Mouse (Mus musculus): ENCODE measurements around the gene Yaf2.

Gene Yaf2

DNA sequence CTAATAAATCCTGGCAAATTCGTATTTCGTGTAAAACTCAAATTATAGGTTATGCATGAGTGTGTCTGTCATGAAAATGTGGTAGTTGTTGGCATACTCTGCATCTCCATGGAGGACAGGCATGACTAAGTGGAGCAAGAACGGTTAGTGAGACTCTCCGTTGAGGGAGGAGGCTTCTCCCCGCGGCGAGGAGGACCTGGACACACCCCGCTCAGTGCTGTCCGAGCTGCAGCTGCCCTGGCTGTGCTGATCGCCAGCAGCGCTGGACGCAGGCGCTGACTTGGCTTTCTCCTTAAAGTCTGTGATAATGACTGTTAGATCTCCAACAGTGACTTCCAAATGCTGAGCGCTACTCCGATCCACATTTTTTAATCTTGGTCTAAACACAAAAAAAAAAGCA lies 51.5 kb downstream of the Yaf2 start:
- no peak for DNase-seq

DNA sequence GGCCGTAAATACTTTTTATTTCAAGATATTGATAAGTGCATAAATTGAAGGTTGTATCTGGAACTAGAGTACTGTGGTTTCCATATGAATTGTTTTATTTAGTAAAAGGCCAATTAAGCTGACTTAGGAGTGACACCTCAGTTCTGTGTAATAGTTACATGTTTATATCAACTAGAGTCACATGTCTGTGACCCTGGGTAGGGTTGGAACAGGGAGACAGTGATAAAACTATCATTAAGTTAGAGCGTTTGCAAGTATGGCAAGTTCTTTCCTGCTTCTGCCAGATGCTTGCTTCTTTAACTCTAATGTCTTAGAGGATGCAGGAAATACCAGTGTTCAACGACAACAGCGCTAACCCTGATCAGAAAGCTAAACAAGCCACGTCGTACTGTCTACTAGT lies 52.4 kb downstream of the Yaf2 start:
- no peak for DNase-seq

DNA sequence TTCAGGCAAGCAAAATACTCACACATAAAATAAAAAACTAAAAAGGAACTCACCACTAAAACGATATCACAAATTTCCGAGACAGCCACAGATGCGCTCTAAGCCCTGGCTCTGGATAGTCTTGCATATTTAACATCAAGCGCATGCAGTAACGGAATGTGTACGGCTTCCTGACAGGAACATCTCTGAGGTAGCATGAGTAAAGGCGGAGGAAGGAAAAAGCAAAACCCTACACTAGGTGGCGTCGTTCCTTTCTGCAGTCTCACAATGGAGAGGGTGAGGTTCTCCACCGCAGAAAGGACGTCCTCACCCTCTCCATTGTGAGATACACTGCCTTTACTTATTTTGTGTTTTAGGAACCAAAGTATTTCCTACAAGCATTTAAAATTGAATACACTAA lies 53.4 kb downstream of the Yaf2 start:
- DNase-seq = peak; percentile 37 to 40

DNA sequence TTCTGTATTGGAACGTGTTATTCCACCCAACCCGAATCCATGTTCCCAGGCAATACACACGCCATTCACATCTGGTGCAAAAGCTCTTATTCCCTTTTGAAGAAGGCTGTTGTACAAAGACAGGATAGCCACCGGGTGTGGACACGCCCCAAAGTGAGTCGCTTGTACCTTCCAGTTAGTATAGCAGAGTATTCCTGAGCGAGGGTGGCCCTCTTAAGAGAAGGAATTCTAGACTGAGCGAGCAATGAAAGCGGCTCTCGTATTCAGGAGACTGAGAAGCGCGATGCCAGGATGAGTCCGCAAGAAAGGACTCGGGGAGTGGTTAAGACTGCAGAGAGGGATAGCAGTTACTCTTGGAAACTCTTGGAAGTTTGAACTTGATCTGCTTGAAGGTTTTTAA lies 60.5 kb downstream of the Yaf2 start:
- DNase-seq = peak; percentile 16 to 29

DNA sequence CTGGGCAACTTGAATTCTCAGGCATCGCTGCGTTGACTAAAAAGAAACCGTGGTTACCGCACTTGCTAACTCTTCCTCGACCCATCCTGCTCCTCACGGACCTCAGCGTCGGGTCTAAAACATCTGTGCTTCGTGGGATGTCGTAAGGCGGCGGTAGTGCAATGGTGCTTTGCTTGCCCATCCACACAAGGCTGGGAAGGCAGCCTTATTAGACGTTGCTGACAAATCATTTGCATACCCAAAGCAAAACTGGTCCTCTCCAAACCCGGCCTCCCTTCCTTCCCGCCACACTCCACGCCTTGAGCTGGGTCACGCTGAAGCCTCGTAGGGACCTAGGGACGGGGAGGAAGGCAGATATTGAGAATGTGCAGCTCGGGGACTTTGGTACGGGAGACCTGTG lies 61.1 kb downstream of the Yaf2 start:
- DNase-seq = no peak

DNA sequence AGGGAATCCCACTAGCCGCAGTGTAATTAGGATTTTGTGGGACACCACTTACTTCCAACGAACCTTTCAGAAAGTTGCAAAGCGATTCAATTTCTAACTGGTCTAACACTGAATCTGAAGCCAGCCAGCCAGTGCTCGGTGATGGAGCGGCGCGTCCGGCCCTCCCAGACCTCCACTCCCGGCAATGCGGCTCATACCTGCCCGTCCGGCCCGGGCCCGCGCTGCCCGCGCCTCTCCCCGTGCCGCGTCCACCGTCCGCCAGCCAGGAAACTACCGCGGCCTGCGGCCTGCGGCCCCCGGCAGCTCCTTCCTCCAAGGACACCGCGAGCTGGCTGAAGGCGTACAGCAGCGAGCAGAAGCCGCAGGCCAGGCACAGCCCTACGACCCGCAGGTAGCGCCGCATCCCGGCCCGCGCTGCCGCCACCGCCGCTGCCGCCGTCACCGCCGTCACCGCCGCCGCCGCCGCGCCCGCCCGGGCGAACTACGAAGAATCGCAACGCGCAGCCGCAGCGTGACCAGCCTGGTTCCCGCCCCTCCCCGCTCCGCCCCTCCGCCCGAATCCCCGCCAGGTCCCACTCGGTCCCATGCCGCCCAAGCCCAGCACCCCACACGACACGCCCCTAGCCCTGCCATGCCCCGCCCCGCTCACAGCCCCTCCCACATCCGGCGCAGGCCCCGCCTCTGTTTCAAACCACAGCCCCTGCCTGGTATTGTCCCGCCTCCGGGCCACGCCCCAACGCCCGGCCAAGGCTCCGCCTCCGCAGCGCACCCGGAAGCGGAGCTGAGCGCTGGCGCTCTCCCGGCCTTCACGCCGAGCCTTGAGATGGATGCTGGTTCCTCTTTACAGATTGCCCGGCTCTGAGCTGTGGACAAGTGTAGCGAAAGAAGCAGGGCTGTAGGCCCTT lies 61.8 kb downstream of the Yaf2 start, which contains the start of gene Gxylt1:
TSS of gene Gxylt1 (minus strand) at position 501 of the 905 bp plus-strand sequence.
- DNase-seq = peak; percentile 100

DNA sequence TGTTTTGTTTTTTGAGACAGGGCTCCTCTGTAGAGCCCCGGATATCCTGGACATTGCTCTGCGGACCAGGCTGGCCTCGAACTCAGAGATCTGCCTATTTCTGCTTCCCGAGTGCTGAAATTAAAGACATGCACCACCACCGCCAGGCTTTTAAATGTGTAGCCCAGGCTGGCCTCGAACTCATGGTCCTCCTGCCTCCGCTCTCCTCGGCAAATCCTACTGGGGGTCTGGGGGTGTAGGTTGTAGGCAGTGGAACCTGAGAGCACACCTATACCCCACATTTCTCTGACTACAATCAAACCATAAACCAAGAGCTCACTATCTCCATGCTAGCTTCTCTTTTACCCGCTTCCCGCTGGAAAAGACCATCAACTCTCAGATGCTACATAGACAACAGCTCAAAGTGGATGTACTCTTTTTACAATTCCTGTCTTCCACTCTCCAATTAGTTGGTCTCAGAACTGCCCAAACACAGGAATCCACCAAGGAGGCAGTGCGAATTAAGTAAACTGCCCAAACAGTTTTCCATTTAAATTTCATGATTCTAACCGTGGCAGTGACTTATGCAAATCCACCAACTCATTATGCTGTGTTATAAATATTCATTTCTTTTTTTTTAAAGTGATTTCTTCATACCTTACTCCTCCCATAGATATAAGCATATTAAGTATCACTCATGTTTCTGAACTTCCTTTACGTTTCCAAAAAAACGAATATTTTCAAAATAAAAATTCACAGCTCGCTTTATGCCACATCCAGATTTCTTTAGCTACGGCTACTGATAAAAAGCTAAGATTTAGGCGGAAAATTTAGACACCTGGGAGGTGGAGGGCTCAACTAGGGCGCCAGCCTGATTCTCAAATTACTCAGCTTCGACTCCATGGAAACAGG lies 62.7 kb downstream of the Yaf2 start:
- DNase-seq = no peak

DNA sequence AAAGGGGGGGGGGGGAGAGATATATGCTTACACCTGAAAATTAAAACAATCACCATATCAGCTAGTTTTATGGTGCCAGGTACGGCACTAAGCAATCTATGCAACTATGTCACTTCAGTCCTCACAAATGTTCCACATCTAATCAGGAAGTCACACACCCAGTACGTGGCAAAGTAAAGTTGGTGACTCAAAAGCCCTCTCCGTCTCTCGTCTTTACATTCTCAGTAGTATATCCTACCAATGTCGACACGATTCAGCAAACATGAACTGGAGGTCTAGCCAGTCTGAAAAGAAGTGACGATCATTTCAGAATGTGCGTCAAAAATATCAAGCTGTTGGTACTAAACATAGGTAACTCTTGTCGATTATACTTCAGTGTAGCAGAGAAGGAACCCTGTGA lies 63.8 kb downstream of the Yaf2 start:
- no peak for DNase-seq

DNA sequence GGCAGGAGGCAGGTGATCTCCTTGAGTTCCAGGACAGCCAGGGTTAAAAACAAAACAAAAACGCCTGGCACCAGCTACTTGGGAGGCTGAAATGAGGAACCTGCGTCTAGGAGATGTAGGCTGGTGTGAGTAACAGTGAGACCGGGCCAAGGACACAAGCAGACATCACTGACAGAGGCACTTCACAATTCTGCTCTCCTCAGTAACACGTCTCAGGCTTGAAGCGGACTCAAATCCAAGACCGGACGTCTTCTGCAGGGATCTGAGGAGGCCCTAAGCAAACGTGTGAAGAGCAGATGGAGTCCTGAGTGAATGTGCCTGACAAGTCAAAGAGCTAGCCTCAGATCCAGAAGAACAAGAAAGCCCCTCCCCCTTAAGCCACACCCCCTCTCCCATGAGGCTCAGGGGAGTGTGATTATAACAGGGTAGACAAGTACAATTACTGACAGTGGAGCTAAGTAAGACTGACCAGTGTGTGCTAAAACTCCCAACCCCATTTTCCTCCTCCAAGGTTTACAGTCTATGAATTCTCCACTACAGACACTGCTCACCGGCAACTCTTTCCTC lies 66.4 kb downstream of the Yaf2 start:
- DNase-seq = peak in 1 of 2 experiments; percentile 14

DNA sequence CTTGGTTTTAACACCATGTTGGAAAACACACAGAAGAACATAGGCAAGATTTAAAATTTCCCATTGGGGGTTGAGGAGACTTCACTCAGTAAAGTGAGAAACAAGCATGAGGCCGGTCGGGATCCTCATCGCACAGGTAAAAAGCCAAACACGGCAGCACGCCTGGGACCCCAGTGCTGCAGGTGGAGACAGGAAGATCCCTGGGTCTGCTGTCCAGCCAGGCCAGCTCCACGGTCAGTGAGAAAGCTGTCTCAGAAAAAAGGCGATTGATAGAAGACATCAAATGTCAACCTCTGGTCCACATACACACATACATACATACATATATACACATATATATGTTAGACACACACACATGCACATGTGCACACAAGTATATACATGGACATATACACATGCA lies 67.2 kb downstream of the Yaf2 start:
- DNase-seq = no peak

DNA sequence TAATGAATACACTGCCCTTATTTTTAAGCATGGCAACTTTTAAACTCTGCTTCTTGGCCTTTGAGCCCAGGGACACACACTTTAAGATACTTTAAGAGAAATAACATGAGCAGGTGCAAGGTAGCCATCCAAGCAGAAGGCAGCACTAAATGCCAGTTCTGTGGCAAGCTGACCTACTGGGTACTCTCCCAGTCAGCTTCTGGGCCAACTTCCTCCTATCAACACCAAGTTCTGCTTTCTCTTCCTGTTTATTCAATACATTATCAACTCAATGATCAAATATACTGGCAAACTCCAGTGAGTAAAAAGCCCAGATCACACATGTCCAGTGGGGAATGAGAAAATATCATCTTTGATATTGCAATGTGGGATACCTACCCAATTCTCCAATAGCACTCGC lies 68.7 kb downstream of the Yaf2 start:
- no peak for DNase-seq

DNA sequence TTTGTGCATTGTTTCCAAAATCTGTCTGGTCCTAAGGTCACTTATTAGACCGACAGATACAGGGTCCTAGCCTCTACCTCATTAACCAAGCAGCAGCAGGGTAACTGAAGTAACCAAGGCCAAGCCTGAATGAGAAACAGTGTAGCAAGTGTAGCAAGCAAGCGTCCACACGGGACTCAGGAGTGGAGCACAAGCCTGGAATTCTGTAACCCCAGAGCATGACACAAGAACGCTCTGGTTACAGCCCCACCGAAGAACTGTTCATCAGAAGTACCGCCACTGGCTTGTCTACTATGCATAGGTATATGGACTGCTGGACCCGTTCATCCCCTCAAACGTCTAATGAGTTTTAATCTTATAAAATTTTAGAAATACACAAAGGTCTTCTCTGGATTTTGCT lies 69.3 kb downstream of the Yaf2 start:
- no peak for DNase-seq

DNA sequence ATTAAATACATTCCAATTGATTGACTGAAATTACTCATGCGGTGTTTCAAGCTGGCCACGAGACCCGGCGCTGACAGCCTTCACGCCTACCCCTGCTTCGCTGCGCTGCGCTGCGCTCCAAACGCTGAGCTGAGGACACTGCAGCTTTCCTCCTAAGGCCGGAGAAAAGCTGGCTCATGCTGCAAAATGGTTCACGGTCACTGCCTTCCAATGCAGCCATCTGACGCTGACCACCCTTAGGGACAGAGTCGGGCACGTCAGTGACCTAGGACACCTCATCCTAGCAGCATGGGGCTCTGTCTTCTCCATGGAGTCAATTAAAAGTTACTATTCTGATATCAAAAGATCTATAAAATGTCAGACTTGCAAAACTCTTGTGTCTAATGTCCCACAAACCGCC lies 70.4 kb downstream of the Yaf2 start:
- no peak for DNase-seq

DNA sequence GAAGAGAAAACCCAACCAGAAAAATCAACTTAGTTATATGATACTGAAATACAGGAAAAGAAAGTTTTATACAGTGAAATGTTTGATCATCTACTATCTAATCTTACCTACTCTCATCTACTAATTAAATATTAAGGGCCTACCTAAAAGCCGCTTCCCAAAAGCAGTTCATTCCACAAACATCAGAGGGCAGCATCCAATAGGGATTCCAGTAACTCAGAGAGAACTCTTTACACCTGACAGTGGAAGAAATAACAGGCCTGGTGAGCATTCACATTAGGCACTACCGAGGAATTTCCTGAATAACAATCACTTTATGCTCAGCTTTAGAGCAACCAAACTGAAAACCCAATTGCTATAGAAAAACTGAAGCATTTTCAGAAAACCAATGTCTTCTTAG lies 71.0 kb downstream of the Yaf2 start:
- peak; percentile 73 to 76 for DNase-seq

DNA sequence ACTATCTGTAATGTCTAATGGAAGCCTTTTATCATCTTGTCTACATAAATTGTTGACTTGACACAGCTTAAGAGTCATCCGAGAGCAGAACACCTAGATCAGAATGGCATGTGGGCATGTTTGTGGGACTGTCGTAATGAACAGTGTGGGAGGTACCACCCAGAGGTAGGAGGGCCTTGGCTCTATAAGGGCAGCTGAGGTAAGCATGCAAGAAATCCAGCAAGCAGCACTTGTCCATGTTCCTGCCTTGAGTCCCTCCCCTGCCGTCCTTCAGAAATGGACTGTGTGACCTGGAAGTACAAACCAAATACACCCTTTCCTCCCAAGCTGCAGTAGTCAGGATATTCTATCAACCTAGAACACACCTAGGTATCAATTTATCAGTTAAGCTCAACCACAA lies 71.5 kb downstream of the Yaf2 start:
- DNase-seq = no peak

DNA sequence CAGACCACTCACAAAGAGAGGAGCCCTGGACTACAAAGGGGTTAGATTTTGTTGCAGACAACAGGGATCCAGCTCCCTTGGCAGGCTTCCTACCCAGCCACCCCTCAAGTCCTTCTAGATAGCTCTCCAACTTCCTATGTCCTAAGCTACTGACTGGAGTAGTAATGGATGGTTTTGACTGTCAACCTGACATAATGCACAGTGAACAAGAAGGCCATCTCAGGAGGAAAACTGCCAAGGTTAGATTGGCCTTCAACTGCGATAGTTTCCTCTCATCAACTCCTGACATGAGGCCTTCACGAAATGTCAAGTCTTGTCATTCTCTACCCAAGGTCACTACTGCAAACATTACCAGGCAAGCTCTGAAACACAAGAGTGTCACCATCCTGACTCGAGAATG lies 72.5 kb downstream of the Yaf2 start:
- DNase-seq = no peak

DNA sequence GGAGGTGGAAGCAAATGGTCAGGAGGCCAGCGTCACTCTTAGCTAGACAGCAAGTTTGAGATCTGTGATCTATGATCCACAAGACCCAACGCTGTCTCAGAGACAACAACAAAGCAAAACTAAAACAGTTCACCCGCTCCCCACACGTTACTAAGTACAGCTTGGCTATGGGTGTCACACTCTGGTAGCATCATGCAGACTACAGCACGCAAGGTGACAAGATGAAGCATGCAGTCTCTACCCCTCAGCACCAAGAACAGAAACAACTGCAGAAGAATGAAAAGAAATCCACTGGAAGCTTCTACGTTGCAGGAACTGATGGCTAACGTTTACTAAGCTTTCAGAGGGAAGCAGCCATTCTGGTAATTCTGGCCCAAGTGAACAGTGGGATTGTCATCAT lies 73.2 kb downstream of the Yaf2 start:
- no peak for DNase-seq

DNA sequence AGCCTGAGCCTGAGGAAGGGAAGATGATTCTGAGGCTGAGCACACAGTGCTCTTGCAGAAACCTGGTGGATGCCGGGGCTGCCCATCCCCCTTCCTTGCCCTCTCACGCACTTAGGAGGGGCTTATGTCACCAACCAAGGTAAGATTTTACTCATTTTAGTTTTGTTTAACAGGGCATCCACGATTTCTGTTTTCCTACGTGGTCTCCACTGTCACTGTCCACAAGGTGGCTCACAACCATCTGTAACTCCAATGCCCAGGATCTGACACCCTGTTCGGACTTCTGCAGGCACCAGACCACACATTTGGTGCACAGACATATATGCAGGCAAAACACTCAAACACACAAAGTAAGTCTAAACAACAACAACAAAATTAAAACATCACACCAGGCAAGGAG lies 73.9 kb downstream of the Yaf2 start:
- DNase-seq = no peak

DNA sequence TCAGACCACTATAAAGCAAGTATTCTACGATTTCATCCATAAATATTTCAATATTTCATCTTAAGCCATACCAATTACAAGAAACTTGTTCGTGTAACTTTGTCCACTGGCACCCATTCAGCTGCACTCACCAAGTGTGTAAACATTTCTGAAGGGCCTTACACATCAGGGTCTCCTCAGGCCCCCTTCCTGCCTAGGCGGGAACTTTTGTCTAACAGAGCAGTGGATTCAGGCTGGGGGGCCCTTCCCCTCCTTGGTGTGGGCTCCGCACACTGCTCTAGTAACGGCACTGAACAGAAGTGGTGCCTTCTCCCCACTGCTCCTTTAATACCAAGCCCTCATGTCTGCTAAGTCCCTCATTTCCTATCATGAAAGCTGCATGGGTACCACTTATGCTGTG lies 74.5 kb downstream of the Yaf2 start:
- no peak for DNase-seq

DNA sequence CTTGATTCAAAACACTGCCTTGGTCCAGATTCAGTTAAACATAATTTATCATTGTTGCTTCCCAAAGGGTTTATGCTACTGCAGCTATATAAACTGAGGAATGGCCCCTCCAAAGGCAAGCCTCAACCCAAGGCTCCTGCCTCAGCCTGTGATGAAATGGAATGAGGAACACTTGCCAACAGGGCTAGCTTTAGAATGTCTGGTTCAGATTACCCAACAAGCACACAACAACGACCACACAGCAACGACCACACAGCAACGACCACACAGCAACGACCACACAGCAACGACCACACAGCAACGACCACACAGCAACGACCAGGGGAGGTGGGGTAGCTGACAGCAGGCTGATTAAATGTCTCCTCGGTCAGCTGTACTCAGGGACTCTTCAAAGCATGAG lies 76.8 kb downstream of the Yaf2 start:
- no peak for DNase-seq

DNA sequence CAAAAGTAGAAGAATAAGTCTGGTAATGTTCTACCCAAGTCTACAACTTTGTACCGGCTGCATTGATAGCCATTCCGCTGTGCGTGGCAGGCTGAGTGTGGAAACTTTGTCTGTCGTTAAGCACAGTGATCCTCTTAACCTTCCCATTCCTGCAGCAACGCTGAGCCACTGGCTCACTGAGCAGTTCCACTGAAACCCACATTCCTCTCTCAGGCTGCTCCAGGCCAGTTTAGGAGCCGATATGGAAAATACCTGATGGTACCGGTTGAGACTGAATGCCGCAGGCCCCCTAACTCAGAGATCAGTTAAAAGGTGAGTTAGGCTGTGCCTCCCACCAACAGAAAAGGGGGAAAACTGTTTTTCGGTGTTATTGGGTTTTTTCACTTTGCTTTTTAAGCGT lies 81.4 kb downstream of the Yaf2 start:
- no peak for DNase-seq

DNA sequence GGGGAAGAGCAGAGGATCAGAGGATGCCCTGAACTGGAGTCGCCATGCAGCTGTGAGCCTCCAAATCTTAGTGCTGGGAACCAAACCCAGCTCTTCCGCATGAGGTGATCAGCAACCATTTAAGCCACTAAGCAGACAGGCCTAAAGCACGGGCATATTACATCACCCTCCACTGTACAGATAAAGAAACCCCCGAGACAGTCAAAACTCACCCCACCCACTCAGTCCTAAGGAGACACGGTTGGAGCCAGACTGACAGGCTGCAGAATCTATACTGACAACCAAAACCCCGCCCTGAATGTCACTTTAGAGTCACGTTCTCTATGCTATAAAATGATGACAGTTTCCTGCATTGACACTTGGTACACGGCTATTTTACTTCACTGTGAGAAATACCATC lies 83.6 kb downstream of the Yaf2 start:
- no peak for DNase-seq

DNA sequence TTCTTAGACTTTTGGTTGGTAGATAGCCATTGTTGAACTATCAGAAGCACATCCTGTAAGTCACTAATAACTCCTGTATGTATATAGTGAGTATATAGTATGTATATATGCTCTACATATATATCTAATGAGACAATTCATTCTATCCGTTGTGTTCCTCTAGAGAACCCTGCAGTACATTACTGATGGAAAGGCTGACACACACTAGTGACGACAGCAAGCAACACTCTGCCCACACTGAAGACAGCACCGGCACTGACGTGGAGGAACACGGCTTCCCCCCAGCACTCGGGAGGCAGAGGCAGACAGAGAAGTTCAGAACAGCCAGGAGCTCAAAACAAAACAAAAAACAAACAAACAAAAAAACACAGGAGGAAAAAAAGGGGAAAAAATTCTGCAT lies 84.3 kb downstream of the Yaf2 start:
- DNase-seq = no peak

Measured in kidney, postnatal 4 days (tissue).